Mouse (Mus musculus): ENCODE results near the gene Sptb.

DNA sequence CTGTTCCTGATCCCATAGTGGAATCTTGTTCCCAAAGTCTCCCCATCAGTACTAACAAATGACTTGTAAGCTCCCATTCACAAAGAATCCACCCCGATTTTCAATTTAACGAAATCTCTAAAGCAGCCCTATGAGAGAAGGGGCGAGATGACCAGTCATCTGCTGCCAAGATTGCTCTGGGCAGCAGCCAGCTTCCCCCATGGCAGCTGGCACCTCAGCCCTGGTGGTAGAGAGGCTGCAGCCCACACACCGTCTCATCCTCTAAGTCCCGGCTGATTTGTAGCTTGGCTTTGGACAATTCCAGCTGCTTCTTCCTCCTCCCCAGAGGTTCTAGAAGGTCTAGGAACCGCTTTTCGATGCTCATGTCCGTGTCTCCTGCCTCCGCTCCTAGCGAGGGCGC is 102.1 kb downstream of the Sptb start:
- TF ChIP-seq CTCF (IDR thresholded peaks at IDR 0.05; ENCODE audit: borderline replicate concordance, insufficient read depth, low read depth, low read length) (no peak), POLR2A (IDR thresholded peaks at IDR 0.05; ENCODE audit: borderline replicate concordance, insufficient read depth, low read length) (no peak)

All from cerebellum, adult 2 months (tissue).